Mouse (Mus musculus) lung, postnatal 0 days (tissue): ENCODE data around the gene Ctdsp1. TPM values are rescaled to one million over a fixed set of nuclear protein-coding genes. Genes with fewer than 3 reads are reported as not detected.

Experiments used
- ATAC-seq: fragments of 200-750 bp; cut with Nextera tagmentation; 2 replicates; pipeline ENCODE4 v1.8.0; 2017; ENCODE audit warnings: moderate library complexity
- DNase-seq: peaks from one replicate; pipeline ENCODE4 v3.0.0-alpha.2; 2016; ENCODE audit warnings: low spot score
- H3K27ac ChIP-seq: fragments of 300-500 bp; sonication (generic); 2 replicates; pipeline ENCODE4 v1.5.1; 2014; ENCODE audit warnings: antibody characterized with exemption, mild to moderate bottlenecking, low read length, mixed read lengths
- H3K27me3 ChIP-seq: fragments of 300-500 bp; sonication (generic); replicated peaks from 2 replicates; pipeline ENCODE4 v1.6.1; 2014; ENCODE audit warnings: low read length, mixed read lengths; ENCODE audit not compliant: insufficient read depth
- H3K36me3 ChIP-seq: fragments of 300-500 bp; sonication (generic); 2 replicates; pipeline ENCODE4 v1.6.1; 2014; ENCODE audit warnings: low read length, mixed read lengths; ENCODE audit not compliant: insufficient read depth
- H3K4me1 ChIP-seq: fragments of 300-500 bp; sonication (generic); 2 replicates; pipeline ENCODE4 v1.6.1; 2014; ENCODE audit warnings: antibody characterized with exemption, low read depth, low read length, mixed read lengths; ENCODE audit not compliant: insufficient read depth
- H3K4me2 ChIP-seq: fragments of 300-500 bp; sonication (generic); replicated peaks from 2 replicates; pipeline ENCODE4 v1.6.1; 2014; ENCODE audit warnings: low read depth, mild to moderate bottlenecking, low read length, moderate library complexity, mixed read lengths
- H3K4me3 ChIP-seq: fragments of 300-500 bp; sonication (generic); 2 replicates; pipeline ENCODE4 v1.5.1; 2014; ENCODE audit warnings: low read depth, low read length
- H3K9ac ChIP-seq: fragments of 300-500 bp; sonication (generic); replicated peaks from 2 replicates; pipeline ENCODE4 v1.6.1; 2014; ENCODE audit warnings: low read depth, mild to moderate bottlenecking
- H3K9me3 ChIP-seq: fragments of 300-500 bp; sonication (generic); 2 replicates; pipeline ENCODE4 v1.6.1; 2016; ENCODE audit warnings: low read length, mixed read lengths
- CTCF ChIP-seq: IDR thresholded peaks from 2 replicates; pipeline ENCODE4 v1.5.1; 2016; ENCODE audit warnings: antibody characterized with exemption, mild to moderate bottlenecking
- EP300 ChIP-seq: IDR thresholded peaks from 2 replicates; pipeline ENCODE4 v1.6.1; 2016; ENCODE audit warnings: antibody characterized with exemption, mild to moderate bottlenecking, control low read depth
- WGBS: fragments of 180-500 bp; shearing (Covaris S2); extraction: QIAGEN DNeasy Blood & Tissue Kit; methylation state at CpG from one replicate; pipeline ENCODE4 v1.1.7; 2014; 5-methylcytosine and 5-hydroxymethylcytosine counted together
- polyA plus RNA-seq: library from polyadenylated mRNA; unstranded; fragments of >200 nt; fragmentation: Nextera tagmentation; extraction: Ambion mirVana; gene quantifications from 2 replicates; pipeline ENCODE4 v1.2.1, GENCODE M21; 2015

Gene Ctdsp1
- polyA plus RNA-seq, 1 experiment from 2014 or later, result 75.0 TPM

DNA sequence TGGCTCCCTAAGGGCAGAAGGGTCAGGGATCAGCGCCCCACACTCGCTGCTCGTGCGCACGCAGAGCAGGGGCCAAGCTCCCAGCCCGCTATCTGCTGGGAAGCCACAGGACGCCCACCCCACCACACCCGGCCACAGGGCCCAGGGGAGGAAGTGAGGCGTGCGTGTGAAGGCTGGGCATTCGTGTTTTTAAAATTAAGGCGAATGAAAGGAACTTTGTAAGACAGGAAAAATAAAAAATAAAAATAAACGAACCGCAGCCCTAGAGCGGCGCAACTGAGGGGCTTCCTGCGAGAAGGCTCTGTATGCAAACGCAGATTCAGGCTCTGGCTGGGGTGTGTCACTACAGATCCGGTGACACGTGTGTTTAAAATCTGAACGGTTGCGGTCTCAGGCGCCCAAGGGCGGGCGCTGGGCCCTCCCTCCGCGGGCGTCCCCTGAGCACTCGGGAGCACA, 1.4 kb upstream of the Ctdsp1 start:
- peaks cover 9% of the 10 kb centered on the region; the same call in 1 of the 2 replicates for H3K4me1 ChIP-seq
- peak overlapping the region; percentile 100 for H3K27ac ChIP-seq
- peak overlapping the region; percentile 20 for H3K4me3 ChIP-seq
- DNase-seq (peak; percentile 68), ATAC-seq (no peak)
- H3K9me3 ChIP-seq, result no peaks in the 10 kb centered on the region
- peak overlapping the region; percentile 13 for H3K9ac ChIP-seq
- no peaks in the 10 kb centered on the region; the same call in 1 of the 2 replicates for H3K36me3 ChIP-seq
- peak overlapping the region; percentile 79 for H3K4me2 ChIP-seq
- TF ChIP-seq CTCF (no peak), EP300 (no peak)
- WGBS, result 4% methylated on average over 28 of the region's 29 CpGs
- no peaks in the 10 kb centered on the region for H3K27me3 ChIP-seq

DNA sequence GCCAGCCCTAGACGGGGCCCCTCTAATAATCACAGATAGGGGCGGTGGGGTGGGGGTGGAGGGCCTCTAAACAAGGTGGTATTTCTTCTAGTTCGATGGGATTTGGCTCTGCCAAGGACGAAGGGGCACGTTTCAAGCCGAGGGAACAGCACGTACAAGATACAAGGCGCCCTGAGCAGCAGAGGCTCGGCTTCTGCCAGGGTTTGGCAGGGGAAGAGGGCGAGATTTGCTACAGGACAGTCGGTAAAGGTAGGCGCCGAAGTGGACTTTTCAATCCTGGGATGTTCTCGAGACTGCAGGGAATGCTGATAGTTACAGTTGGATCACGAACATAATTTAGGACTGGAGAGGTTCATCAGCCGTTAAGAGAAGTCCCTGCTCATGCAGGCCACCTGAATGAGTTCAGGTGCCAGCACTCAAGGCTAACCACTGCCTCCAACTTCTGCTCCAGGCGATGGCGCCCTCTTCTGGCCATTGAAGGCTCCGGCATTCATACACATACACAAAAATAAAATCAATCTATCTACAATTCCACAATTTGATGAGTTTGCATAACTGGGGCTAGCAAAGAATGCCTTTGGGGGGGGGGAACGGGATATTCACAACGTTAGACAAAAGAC, 912 bp upstream of the Ctdsp1 start:
- peak overlapping the region; percentile 96 for H3K4me3 ChIP-seq
- H3K9me3 ChIP-seq, result no peaks in the 10 kb centered on the region
- DNase-seq (peak; percentile 81), ATAC-seq (no peak)
- H3K36me3 ChIP-seq, result no peaks in the 10 kb centered on the region; the same call in 1 of the 2 replicates
- H3K4me1 ChIP-seq, result peaks cover 9% of the 10 kb centered on the region; the same call in 1 of the 2 replicates
- WGBS, result 5% methylated on average over 21 of the region's 21 CpGs
- H3K27ac ChIP-seq, result peak overlapping the region; percentile 100
- peak overlapping the region; percentile 13 for H3K9ac ChIP-seq
- peak; percentile 84 for TF ChIP-seq CTCF
- no peak for TF ChIP-seq EP300
- H3K27me3 ChIP-seq, result no peaks in the 10 kb centered on the region
- peak overlapping the region; percentile 79 for H3K4me2 ChIP-seq

DNA sequence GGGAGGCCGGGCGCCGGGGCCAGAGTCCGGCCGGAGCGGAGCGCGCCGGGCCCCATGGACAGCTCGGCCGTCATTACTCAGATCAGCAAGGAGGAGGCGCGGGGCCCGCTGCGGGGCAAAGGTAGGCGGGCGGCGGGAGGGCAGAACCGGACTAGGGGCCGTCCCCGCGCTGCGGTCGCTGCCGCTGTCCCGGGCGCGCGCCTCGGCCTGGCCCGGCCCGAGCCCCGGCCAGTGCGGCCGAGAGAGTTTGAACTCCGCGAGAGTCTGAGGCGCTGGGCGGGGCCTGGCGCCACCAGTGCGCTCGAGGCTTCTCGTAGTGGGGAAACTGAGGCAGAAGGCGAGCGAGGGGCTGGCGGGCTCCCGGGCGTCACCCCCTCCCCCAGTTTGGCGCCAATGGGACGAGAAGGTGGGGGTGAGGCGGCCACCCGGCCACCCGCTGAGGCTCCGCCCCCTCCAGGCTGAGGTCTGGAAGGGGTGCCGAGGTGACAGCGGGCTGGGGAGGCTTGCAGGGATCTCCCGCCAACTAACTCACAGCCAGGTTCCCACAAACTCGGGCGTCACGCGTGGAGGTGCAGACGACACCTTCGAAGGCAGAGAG, 634 bp downstream of the Ctdsp1 start:
- peaks cover 9% of the 10 kb centered on the region; the same call in 1 of the 2 replicates for H3K4me1 ChIP-seq
- H3K9ac ChIP-seq, result peak overlapping the region; percentile 99
- DNase-seq, result peak; percentile 83
- no peaks in the 10 kb centered on the region; the same call in 1 of the 2 replicates for H3K36me3 ChIP-seq
- no peaks in the 10 kb centered on the region for H3K27me3 ChIP-seq
- peak overlapping the region; percentile 79 for H3K4me2 ChIP-seq
- peak overlapping the region; percentile 96 for H3K4me3 ChIP-seq
- 4% methylated on average over 47 of the region's 63 CpGs for WGBS
- peak; percentile 37 for ATAC-seq
- peak overlapping the region; percentile 100 for H3K27ac ChIP-seq
- TF ChIP-seq CTCF (0 out of 2 replicates have a peak, but pooled peaks have one; percentile 15), EP300 (no peak)
- H3K9me3 ChIP-seq, result no peaks in the 10 kb centered on the region

DNA sequence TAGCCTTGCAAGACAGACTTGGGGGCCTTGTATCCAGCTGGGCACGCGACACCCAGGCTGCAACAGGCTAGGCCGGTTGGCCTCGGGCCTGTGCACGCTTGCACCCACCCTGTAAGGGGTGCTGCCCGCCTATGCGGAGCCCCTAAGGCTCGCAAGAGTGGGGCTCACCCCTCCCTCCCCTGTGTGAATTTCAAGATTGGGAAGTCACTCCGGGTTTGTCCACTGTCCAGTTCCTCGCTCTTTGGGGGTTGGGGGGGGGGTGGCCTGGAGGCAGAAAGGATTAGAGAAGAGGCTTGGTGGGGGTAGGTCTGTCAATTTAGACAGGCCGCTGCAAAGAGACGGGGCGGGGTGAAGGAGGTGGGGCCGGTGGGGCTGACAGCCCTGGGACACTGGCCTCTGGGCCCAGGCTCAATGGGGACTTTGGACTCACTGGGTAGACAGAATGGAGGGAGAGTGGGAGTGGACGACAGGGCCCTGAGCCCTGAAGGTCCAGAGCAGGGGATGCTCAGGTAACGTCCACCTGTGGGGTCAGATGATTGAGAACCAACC, 1.2 kb downstream of the Ctdsp1 start:
- Histone ChIP-seq H3K4me1 (peaks cover 9% of the 10 kb centered on the region; the same call in 1 of the 2 replicates), H3K27me3 (no peaks in the 10 kb centered on the region), H3K36me3 (no peaks in the 10 kb centered on the region; the same call in 1 of the 2 replicates), H3K9ac (peak overlapping the region; percentile 99), H3K27ac (peak overlapping the region; percentile 100), H3K9me3 (no peaks in the 10 kb centered on the region), H3K4me3 (peak overlapping the region; percentile 96), H3K4me2 (peak overlapping the region; percentile 79)
- ATAC-seq, result no peak
- 3% methylated on average over 16 of the region's 16 CpGs for WGBS
- no peak for TF ChIP-seq EP300
- TF ChIP-seq CTCF, result no peak
- DNase-seq, result peak; percentile 53

DNA sequence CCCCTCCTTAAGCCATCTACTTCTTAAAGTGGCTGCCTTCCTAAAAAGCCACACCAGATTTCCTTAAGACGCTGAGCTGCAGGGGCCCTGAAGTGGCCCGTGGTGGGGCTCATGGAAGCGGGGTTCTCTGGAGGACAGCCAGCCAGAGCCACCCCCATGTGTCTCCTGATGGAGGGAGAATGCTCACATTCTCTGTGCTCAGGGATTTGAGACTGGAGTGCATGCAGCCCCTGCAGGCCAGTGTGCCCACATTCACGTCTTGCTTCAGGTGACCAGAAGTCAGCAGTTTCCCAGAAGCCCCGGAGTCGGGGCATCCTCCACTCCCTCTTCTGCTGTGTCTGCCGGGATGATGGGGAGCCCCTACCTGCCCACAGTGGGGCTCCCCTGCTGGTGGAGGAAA, 1.7 kb downstream of the Ctdsp1 start:
- WGBS, result 21% methylated on average over 7 of the region's 7 CpGs
- peak overlapping the region; percentile 99 for H3K9ac ChIP-seq
- no peaks in the 10 kb centered on the region; the same call in 1 of the 2 replicates for H3K36me3 ChIP-seq
- H3K4me2 ChIP-seq, result peak overlapping the region; percentile 79
- TF ChIP-seq CTCF (peak; percentile 23; the same call in 1 of the 2 replicates), EP300 (no peak)
- peak overlapping the region; percentile 96 for H3K4me3 ChIP-seq
- H3K4me1 ChIP-seq, result peaks cover 9% of the 10 kb centered on the region; the same call in 1 of the 2 replicates
- no peak for ATAC-seq
- no peak for DNase-seq
- H3K27ac ChIP-seq, result peak overlapping the region; percentile 100
- H3K27me3 ChIP-seq, result no peaks in the 10 kb centered on the region
- H3K9me3 ChIP-seq, result no peaks in the 10 kb centered on the region

DNA sequence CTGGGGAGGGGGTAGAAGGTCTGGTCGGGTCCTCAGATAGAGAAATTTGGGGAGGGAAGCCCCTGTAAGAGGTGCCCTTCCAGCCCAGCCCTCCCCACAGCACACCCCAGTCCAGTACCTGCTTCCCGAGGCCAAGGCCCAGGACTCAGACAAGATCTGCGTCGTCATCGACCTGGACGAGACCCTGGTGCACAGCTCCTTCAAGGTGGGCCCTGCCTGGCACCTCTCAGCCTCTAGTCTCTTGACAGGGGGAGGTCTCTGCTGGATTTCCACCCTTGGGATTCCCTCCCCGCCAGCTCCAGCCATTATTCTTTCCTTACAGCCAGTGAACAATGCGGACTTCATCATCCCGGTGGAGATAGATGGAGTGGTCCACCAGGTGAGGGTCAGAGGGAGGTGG, 2.4 kb downstream of the Ctdsp1 start:
- Histone ChIP-seq H3K9ac (no peak overlapping the region), H3K27me3 (no peaks in the 10 kb centered on the region), H3K27ac (no peak overlapping the region), H3K4me3 (no peak overlapping the region), H3K9me3 (no peaks in the 10 kb centered on the region), H3K36me3 (no peaks in the 10 kb centered on the region; the same call in 1 of the 2 replicates), H3K4me1 (peaks cover 9% of the 10 kb centered on the region; the same call in 1 of the 2 replicates), H3K4me2 (no peak overlapping the region; the same call in 1 of the 2 replicates)
- no peak for ATAC-seq
- TF ChIP-seq EP300 (no peak), CTCF (no peak)
- DNase-seq, result no peak
- WGBS, result 84% methylated on average over 9 of the region's 9 CpGs
